Mouse (Mus musculus): ENCODE measurements at regions not wholly inside any gene's neighbourhood (a gene's known extent, or its start where the extent isn't known, plus 50 kb on each side); places are given as distances from the start of the nearest gene placed in this dataset.

DNA sequence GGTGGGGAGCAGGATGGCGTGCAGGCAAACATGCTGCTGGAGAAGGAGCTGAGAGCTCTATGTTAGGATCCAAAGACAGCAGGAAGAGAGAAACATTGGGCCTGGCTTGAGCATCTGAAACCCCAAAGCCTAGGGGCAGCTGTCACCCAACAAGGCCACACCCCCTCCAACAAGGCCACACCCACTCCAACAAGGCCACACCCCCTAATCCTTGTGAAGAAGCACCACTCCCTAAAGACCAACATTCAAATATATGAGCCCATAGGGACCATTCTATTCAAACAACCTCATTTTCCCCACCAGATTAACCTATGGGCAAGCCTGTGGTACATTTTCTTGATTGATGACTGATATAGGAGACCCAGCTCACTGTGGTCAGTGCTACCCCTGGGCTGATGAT lies 67.9 kb upstream of the Nepro start:
- TF ChIP-seq POLR2A (IDR thresholded peaks at IDR 0.05; ENCODE audit: extremely low read depth, insufficient read depth, low read length): no peak
- no peak for TF ChIP-seq CTCF (IDR thresholded peaks at IDR 0.05; ENCODE audit: low read depth, low read length)
